Mouse (Mus musculus) olfactory bulb, adult 2 months (tissue): Measurements from ENCODE around the gene Ccdc77.

Source experiments
- CTCF ChIP-seq: fragments of 200-500 bp; IDR thresholded peaks from 2 replicates; pipeline ENCODE4 v1.5.1; 2012; ENCODE audit warnings: low read depth, mild to moderate bottlenecking, low read length, moderate library complexity; ENCODE audit not compliant: insufficient read depth
- POLR2A ChIP-seq: fragments of 200-500 bp; IDR thresholded peaks from 2 replicates; pipeline ENCODE4 v1.6.1; 2012; ENCODE audit warnings: mild to moderate bottlenecking, low read depth, low read length, moderate library complexity; ENCODE audit not compliant: insufficient read depth

- no peak for TF ChIP-seq CTCF
- peak; percentile 81 for TF ChIP-seq POLR2A
Observed at GRCm38 (mm10) chr6:120363688-120364522, at the start of gene Ccdc77, which contains the start of gene Kdm5a.
